Mouse (Mus musculus) cerebral cortex, adult 2 months (tissue): ENCODE measurements around the gene Wtap.

Source experiments
- WGBS: fragments of 180-500 bp; shearing (Covaris S2); methylation state at CpG from one replicate; pipeline ENCODE4 v1.1.7; 2018; 5-methylcytosine and 5-hydroxymethylcytosine counted together

Wtap gene

GRCm38 (mm10) chr17:12994069-12994468, at the start of gene Wtap:
Gene Wtap, minus strand, starts transcription at chr17:12994169.
- 82% methylated on average over 1 of the region's 1 CpGs for WGBS

- 76% methylated on average over 4 of the region's 12 CpGs for WGBS
Measured at GRCm38 (mm10) chr17:13036627-13037192, 42.7 kb upstream of the Wtap start.

DNA sequence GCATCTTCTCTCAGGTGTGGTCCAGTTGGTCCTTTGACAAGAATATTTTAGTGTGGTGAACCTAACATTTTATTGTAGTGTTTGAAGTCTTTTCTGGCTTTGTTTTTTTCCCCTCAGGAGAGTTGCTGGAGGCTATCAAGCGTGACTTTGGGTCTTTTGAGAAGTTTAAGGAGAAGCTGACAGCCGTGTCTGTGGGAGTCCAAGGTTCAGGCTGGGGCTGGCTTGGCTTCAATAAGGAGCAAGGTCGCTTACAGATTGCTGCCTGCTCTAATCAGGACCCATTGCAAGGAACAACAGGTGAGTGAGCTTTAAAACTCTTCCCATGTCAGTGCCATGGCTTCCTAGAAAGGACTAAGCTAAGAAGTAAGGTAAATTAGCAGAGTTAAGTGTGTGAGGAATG, 19.3 kb upstream of the Wtap start:
- 87% methylated on average over 3 of the region's 3 CpGs for WGBS

- WGBS: 13% methylated on average over 3 of the region's 3 CpGs
Measured at GRCm38 (mm10) chr17:13009887-13010286, 15.9 kb upstream of the Wtap start.

DNA sequence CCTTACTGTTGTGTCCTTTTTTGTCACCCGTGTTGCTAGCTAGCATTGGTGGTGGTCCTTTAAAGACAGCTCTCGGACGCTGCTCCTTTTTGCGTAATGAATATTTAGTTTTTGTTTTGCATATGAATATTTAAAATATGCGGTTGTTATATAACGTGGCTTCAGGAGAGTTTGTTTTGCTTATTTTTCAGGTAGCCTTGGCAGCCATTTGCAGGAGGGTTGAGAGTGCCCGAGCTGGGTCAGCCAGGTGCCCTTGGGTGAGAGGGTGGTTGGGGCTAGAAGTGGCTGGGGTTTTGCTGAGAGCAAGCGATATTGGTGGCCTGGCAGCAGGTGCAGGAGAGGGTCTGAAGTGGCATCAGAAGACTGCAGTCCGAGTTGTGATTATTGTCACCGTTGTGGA, 14.6 kb upstream of the Wtap start:
- WGBS: under 1% methylated on average over 10 of the region's 10 CpGs

GRCm38 (mm10) chr17:13007730-13008425, 13.9 kb upstream of the Wtap start:
- WGBS: under 1% methylated on average over 76 of the region's 76 CpGs

- 64% methylated on average over 5 of the region's 5 CpGs for WGBS
Measured at GRCm38 (mm10) chr17:13006984-13007383, 13.0 kb upstream of the Wtap start.

DNA sequence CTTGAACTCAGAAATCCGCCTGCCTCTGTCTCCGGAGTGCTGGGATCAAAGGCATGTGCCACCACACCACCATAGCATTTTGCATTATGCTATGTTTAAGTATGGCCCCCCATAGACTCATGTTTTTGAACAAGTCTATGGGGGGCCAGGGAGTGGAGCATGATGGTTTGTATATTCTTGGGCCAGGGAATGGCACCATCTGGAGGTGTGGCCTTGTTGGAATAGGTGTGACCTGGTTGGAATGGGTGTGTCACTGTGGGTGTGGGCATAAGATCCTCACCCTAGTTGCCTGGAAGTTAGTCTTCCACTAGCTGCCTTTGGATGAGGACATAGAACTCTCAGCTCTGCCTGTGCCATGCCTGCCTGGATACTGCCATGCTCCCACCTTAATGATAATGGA, 12.6 kb upstream of the Wtap start, which contains the start of gene Sod2:
Gene Sod2 (plus strand): TSS at position 301 of the 400 bp plus-strand sequence.
- whole genome bisulfite sequencing: 98% methylated on average over 2 of the region's 2 CpGs

GRCm38 (mm10) chr17:13004436-13004835, 10.5 kb upstream of the Wtap start:
- WGBS: 81% methylated on average over 2 of the region's 2 CpGs

GRCm38 (mm10) chr17:13002243-13002642, 8.3 kb upstream of the Wtap start:
- 95% methylated on average over 5 of the region's 5 CpGs for WGBS

DNA sequence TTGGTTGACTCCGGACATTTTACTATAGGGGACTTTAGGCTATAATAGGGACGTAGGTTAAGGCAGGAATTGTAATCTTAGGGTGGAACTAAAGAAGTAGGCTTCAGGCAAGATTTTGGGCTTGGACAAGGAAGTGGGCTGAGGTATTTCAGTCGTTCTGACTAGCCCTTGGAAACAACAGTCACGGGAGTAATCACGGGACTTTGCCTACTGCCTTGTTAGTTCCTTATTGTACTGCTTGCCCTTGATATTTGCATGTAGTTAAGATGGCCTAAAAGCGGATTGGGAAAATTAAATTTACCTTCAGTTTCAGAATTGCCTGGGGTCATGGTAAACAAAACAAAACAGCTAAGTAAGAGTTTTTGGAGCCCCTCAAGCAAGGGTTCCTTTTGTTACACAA, 5.1 kb upstream of the Wtap start:
- 86% methylated on average over 6 of the region's 6 CpGs for WGBS

DNA sequence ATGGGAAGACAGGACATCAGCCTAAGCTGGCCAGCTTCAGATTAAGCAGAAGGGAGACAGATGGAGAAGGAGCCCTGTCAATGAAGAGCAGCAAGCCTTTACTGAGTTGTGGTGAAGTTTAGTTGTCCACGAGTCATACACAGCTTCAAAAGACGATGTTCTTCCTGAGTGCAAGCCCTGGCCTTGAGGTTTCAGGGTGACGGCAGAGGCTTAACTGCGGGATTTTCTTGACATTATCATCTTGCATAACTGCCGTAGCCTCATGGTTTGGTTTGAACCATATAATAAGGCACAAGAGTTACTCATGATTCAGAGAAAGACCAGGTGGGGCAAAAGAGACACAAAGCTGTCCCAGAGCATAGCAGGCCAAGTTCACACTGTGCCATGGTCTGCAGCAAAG, 3.9 kb upstream of the Wtap start:
- 93% methylated on average over 5 of the region's 5 CpGs for WGBS

GRCm38 (mm10) chr17:12996345-12996744, 2.4 kb upstream of the Wtap start:
- 6% methylated on average over 3 of the region's 3 CpGs for WGBS

- WGBS: under 1% methylated on average over 51 of the region's 51 CpGs
Measured at GRCm38 (mm10) chr17:12992470-12992991, 1.4 kb downstream of the Wtap start.

GRCm38 (mm10) chr17:12991635-12992358, 2.2 kb downstream of the Wtap start:
- WGBS: under 1% methylated on average over 84 of the region's 84 CpGs

DNA sequence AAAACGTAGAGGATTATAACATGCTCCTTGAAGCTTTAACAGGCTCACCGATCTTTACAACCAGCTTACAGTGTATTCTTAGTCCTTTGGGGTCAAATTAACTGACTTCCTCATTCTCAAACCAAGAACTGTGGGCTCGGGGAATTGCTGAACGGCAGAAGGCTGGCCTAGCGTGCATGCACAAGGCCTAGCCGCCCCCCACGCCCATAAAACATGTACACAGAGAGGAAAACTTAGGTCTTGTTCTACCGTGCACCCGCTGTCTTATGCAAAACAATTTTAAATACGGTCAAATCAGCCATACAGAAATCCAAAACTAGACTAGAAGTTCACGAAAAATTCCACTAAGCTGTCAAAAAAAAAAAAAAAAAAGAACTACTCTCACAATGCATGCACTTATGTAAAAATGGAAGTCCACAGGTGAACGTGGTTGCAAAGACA, 2.8 kb downstream of the Wtap start:
- under 1% methylated on average over 12 of the region's 12 CpGs for WGBS

GRCm38 (mm10) chr17:12990567-12991145, 3.3 kb downstream of the Wtap start:
- 32% methylated on average over 8 of the region's 8 CpGs for WGBS

DNA sequence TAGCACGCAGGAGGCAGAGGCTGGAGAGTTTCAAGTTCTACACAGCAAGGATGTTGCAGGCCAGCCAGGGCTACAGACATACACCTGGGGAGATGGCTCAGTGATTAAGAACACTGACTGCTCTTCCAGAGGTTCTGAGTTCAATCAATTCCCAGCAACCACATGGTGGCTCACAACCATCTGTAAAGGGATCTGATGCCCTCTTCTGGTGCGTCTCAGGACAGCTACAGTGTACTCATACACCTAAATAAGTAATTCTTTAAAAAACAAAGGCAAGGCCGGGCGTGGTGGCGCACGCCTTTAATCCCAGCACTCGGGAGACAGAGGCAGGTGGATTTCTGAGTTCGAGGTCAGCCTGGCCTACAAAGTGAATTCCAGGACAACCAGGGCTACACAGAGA, 5.9 kb downstream of the Wtap start:
- 87% methylated on average over 8 of the region's 8 CpGs for WGBS

DNA sequence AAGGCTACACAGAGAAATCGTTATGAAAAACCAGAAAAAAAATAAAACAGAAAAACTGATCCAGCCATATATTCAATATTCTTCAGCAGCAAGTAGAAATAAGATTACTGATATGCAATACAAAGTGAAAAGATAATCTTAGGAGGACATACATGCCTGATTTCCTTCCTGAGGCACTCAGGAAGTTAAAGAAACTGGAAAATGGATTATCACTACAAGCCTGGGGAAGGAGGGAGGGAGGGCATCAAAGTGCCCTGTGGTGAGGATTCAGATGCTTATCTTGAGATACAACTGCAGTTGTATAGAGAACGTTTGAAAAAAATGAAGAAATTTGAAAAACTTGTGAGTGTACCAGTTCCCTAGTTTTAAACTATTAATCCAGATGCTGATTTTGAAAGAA, 10.0 kb downstream of the Wtap start:
- WGBS: 73% methylated on average over 2 of the region's 2 CpGs

- WGBS: 96% methylated on average over 1 of the region's 1 CpGs
Measured at GRCm38 (mm10) chr17:12978546-12978945, 15.4 kb downstream of the Wtap start.

GRCm38 (mm10) chr17:12973851-12974250, 20.1 kb downstream of the Wtap start:
- 49% methylated on average over 2 of the region's 2 CpGs for WGBS

DNA sequence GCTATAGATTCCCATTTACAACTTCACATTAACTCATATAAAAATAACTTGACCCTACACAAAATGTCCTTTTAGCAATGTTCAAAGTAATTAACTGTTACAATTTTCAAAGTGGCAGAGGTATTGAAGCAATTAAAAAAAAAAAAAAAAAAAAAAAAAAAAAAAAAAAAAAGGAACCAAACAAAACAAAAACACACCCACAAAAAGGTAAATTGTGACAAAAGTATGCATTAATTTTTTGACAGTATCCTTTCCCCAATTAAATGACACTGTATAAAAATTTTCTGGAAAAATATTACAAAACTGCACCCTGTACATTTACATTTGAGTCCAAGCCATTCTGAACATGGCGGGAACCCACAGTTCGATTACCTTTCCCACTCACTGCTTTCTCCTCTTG, 26.8 kb downstream of the Wtap start:
- 83% methylated on average over 2 of the region's 2 CpGs for WGBS
